Mouse (Mus musculus) lung, adult 2 months (tissue): ENCODE data around the gene Ints11.

Experiments
- CTCF ChIP-seq: fragments of 200-500 bp; IDR thresholded peaks from 2 replicates; pipeline ENCODE4 v1.5.1; 2011; ENCODE audit warnings: mild to moderate bottlenecking, low read length, control low read depth; ENCODE audit not compliant: insufficient read depth
- POLR2A ChIP-seq: fragments of 200-500 bp; IDR thresholded peaks from 2 replicates; pipeline ENCODE4 v1.6.1; 2011; ENCODE audit warnings: low read depth, mild to moderate bottlenecking, control low read depth, low read length, borderline replicate concordance; ENCODE audit errors: extremely low read depth

DNA sequence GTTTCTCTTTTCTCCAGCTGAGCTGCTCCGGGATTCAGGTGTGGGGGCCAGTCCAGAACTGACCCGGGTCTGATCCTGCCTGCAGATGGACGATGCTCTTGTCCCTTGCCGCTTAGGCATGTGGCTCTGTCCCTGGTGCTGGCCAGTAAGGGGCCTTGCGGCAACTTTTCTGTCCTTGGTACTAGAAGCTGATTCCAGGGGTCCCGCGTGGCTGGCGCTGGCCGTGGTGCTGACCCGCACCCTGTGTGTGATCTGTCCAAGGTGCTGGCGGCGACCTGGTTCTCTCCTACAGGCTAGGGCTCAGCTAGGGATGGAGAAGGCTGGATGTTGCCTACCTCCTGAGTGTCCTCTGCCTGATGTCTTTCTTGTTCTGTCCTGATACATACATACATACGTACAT lies 10.0 kb upstream of the Ints11 start:
- TF ChIP-seq CTCF (no peak), POLR2A (no peak)
